Mouse (Mus musculus): ENCODE results near the gene Dnajb6.

Gene Dnajb6

DNA sequence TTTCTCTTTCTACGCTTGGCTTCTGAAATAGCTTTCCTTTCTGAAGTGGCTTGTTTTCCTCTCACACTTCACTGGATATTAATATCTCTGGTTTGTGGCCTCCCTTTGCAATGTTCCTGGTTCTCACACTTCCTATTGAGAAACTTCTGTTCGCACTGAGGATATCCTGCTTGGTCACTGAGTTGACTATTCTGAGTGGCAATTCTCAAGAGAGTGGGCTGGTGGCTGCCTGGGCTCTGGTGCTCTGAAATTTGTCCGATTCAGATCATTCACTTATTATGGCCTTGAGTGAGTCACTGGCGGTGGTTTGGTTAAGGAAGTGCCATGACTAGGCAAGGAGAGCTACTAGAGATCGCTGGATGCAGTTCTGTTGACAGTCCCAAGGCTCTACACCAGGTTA is 118.9 kb downstream of the Dnajb6 start:
- no peak for DNase-seq

DNA sequence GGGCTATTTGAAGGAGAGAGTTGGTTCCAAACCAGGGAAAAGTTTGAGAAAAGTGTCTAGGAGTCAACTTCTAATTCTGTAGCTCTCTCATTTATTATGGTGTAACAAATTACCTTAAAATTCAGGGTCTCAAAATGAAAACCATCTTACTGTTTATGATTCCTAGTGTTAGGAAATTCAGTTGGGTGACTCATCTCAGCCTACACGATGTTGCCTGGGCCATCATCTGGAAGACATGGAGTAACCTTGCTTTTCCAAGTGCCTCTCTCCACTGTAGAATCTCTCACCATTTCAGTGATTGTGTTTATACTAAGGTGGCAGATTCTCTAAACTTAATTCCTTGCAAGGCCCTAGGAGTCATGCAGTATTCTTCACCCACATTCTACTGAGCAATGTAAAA is 119.5 kb downstream of the Dnajb6 start:
- DNase-seq: no peak

DNA sequence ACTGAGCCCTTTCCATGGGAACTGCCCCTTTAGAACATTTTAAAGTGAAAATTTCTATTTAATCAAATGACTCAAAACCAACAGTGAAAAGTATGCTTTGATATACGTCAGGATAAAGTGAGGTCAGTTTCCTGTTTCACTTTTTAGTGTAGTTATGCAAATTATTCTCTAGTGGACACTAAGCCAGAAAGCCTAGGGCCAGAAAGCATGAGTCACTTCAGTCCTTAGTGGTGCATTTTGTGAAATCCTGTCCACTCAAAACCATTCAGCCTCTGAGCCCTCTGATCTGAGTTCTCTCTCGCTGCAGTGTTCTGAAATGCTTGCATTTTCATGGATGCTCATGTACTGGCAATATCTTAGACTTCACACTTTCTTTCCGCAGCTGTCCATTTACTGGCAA is 126.0 kb downstream of the Dnajb6 start:
- peak; percentile 9 for DNase-seq

DNA sequence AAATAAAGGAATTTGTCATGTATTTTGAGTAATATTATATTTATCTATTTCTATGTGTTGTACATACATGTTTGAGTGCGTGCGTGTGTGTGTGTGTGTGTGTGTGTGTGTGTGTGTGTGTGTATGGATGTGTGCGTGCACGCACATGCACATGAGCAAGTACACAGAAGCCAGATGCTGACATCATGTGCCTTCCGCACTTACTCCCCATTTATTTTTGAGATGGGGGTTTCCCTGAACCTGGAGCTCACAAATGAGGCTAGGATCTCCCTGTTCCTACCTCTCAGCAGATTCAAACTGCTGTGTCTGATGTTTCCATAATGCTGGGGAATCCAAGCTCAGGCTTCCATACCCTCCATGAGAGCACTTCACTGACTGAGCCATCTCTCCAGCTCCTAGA is 126.9 kb downstream of the Dnajb6 start:
- DNase-seq: no peak

DNA sequence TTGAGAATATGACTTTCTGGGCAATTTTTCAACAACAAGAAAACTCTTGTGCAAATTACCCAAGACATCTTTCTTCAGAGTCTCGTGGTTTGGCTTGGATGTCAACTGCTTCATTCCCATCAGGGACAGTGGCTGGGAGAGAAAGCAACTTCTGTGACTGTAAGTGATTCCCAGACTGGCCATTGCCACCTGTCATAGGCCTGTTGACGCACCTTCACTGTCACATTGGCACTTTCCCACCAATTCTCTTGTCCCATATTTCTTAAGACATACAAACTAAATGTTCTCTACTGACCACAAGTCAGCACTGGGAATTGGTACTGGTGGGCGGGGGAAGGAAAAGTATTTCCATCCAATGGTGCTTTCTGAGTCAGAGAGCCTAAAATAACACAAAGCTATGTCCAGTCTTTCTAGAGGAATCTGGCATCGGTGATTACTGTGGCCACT is 128.8 kb downstream of the Dnajb6 start:
- peak; percentile 4 for DNase-seq

DNA sequence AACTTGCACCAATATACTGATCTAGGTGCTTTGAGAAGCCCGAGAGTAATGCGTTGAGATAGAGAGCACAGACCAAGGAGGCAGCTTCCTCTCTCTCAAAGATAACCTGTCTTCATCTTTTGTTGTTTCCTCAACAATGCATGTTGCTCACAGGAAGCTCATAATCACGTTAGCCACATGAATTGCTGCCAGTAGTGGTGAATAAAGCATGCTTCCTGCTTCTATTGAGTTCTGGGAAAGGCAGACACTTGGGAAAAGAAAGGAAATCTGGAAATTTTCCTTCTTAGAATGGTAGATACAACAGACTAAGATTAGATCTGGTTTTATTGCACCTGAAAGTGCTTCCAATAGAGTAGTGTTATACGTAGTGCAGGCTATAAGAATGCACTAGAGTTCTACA is 129.5 kb downstream of the Dnajb6 start:
- no peak for DNase-seq

Data from lung, postnatal 14 days (tissue).